Mouse (Mus musculus) forebrain, embryonic 11.5 days (tissue): ENCODE measurements around the gene Mat2b. TPM values are rescaled to one million over a fixed set of nuclear protein-coding genes. Genes with fewer than 3 reads are reported as not detected.

Experiments used
- ATAC-seq: fragments of 200-750 bp; cut with Nextera tagmentation; replicated peaks from 2 replicates; pipeline ENCODE4 v1.8.0; 2017; ENCODE audit warnings: moderate TSS enrichment; ENCODE audit not compliant: low FRiP score
- DNase-seq: peaks from one replicate; pipeline ENCODE4 v3.0.0-alpha.2; 2017; ENCODE audit warnings: low spot score
- H3K27ac ChIP-seq: fragments of 300-500 bp; sonication (generic); 2 replicates; pipeline ENCODE4 v1.5.1; 2014; ENCODE audit warnings: low read depth, low read length
- H3K27me3 ChIP-seq: fragments of 300-500 bp; sonication (generic); 2 replicates; pipeline ENCODE4 v1.6.1; 2014; ENCODE audit warnings: mild to moderate bottlenecking, low read length, mixed read lengths; ENCODE audit not compliant: control insufficient read depth, insufficient read depth
- H3K36me3 ChIP-seq: fragments of 300-500 bp; sonication (generic); 2 replicates; pipeline ENCODE4 v1.6.1; 2014; ENCODE audit warnings: mild to moderate bottlenecking, low read length, moderate library complexity, mixed read lengths; ENCODE audit not compliant: control insufficient read depth, insufficient read depth
- H3K4me1 ChIP-seq: fragments of 300-500 bp; sonication (generic); replicated peaks from 2 replicates; pipeline ENCODE4 v1.6.1; 2014; ENCODE audit warnings: low read length, mixed read lengths; ENCODE audit not compliant: control insufficient read depth, insufficient read depth
- H3K4me2 ChIP-seq: fragments of 300-500 bp; sonication (generic); 2 replicates; pipeline ENCODE4 v1.6.1; 2014; ENCODE audit warnings: low read depth, mild to moderate bottlenecking, low read length, moderate library complexity, mixed read lengths; ENCODE audit not compliant: severe bottlenecking
- H3K4me3 ChIP-seq: fragments of 300-500 bp; sonication (generic); 2 replicates; pipeline ENCODE4 v1.5.1; 2014; ENCODE audit warnings: low read depth, low read length
- H3K9ac ChIP-seq: fragments of 300-500 bp; sonication (generic); 2 replicates; pipeline ENCODE4 v1.6.1; 2014; ENCODE audit warnings: low read length
- H3K9me3 ChIP-seq: fragments of 300-500 bp; sonication (generic); 2 replicates; pipeline ENCODE4 v1.6.1; 2016; ENCODE audit warnings: low read length, mixed read lengths; ENCODE audit not compliant: control insufficient read depth
- WGBS: fragments of 180-500 bp; shearing (Covaris S2); extraction: QIAGEN DNeasy Blood & Tissue Kit; methylation state at CpG from one replicate; pipeline ENCODE4 v1.1.7; 2014; 5-methylcytosine and 5-hydroxymethylcytosine counted together
- polyA plus RNA-seq: library from polyadenylated mRNA; unstranded; fragments of >200 nt; fragmentation: Nextera tagmentation; extraction: Ambion mirVana; gene quantifications from 2 replicates; pipeline ENCODE4 v1.2.1, GENCODE M21; 2014

The Mat2b gene
- polyA plus RNA-seq, 1 experiment from 2014 or later: 91.6 TPM

DNA sequence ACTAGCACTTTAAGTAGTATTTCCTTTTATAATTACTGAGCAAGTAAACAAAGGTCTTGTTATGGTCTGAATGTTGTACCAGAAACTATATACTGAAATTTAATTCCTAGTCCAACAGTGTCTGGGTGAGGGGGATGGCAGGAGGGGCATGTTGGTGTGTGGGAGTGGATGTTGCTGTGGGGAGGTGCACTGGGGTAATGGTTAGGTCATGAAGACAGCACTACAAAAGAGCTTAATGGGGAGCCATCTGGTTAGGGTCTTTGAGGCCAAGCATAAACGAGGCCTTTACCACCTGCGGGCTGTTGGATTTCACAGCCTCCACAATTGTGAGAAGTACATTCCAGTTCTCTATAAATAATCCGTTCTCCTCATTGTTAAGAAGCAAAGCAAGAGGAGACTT lies 11.7 kb downstream of the Mat2b start:
- Histone ChIP-seq H3K27me3 (no peaks in the 10 kb centered on the region), H3K36me3 (peaks cover 9% of the 10 kb centered on the region; the same call in 1 of the 2 replicates), H3K27ac (no peak overlapping the region), H3K4me3 (no peak overlapping the region), H3K4me1 (no peaks in the 10 kb centered on the region), H3K9me3 (no peaks in the 10 kb centered on the region), H3K9ac (no peak overlapping the region), H3K4me2 (no peak overlapping the region)
- DNase-seq: no peak
- no peak for ATAC-seq
- 63% methylated on average over 3 of the region's 3 CpGs for WGBS

DNA sequence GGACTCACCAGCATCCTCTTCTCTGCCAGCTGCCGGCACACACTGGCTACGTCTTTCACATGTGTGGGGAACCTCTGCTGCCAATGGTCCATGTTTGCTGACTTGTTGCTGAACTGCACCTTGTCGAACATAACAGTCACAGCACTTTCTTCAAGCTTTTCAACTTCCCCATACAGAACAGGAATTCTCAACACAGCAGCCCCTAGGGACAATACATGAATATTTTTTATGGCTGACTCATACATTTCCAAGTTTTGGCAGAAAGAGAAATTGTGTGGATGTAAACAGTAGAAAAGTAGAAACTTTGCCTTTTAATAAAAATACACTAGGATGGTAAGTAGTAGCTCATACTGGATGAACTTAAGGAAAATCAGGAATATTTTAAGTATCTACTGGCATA lies 12.5 kb downstream of the Mat2b start:
- Histone ChIP-seq H3K27ac (no peak overlapping the region), H3K4me1 (no peaks in the 10 kb centered on the region), H3K9ac (no peak overlapping the region), H3K4me3 (no peak overlapping the region), H3K27me3 (no peaks in the 10 kb centered on the region), H3K9me3 (no peaks in the 10 kb centered on the region), H3K36me3 (peaks cover 12% of the 10 kb centered on the region; the same call in 1 of the 2 replicates), H3K4me2 (no peak overlapping the region)
- DNase-seq: no peak
- ATAC-seq: no peak
- WGBS: 94% methylated on average over 3 of the region's 3 CpGs

DNA sequence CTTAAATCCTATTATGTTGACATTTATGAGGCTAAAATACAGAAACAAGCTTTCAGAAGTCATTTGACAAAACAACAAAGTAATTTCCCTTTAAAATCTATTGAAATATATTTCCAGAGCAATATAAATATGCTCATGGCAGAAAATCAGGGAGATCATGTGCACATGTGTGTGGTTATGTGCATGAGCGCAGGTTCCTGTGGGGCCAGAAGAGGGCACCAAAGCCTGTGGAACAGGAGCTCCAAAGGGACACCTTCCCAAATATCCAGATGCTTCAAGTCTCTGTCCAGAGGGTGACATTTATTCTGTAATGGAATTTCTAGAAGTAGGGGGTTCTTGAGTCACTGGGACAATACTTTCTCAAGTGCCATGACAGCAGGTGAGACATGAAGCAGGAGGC lies 17.8 kb downstream of the Mat2b start:
- no peak overlapping the region for H3K27ac ChIP-seq
- H3K27me3 ChIP-seq: no peaks in the 10 kb centered on the region
- H3K9me3 ChIP-seq: no peaks in the 10 kb centered on the region
- no peak overlapping the region for H3K9ac ChIP-seq
- 91% methylated on average over 1 of the region's 1 CpGs for WGBS
- no peak overlapping the region for H3K4me2 ChIP-seq
- no peak overlapping the region for H3K4me3 ChIP-seq
- H3K36me3 ChIP-seq: peaks cover 15% of the 10 kb centered on the region; the same call in 1 of the 2 replicates
- ATAC-seq: no peak
- no peak for DNase-seq
- H3K4me1 ChIP-seq: no peaks in the 10 kb centered on the region

DNA sequence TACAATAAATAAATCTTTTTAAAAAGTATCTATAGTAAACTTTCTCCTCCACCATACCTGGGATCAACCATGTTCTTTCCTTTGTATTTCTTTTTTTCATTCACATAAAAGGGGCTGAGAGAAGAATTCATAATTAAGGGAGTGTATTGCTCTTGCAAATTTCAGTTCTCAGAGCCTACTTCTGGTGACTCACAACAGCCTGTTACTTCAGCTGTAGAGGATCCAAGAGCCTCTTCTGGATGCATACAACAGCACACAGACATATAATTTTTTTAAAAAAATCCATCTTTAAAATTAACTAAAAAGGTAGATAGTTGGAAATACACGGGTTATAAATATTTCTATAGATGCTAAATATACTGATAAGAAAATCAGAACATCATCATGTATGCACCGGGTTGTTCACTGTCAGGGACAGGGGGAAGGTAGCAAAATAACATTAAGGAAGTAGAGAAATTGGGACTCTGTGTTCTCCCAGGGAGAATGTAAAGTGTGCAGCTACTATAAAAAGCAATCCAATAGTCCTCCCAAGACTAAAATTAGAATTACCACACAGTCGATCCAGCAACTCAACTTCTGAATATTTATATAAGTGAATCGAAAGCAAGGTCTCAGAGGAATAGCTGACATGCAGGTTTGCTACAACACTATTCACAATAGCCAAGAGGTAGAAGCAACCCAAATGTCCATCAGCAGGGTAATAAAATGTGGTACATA lies 19.8 kb downstream of the Mat2b start:
- H3K36me3 ChIP-seq: peaks cover 15% of the 10 kb centered on the region; the same call in 1 of the 2 replicates
- no peaks in the 10 kb centered on the region for H3K9me3 ChIP-seq
- no peak overlapping the region for H3K27ac ChIP-seq
- 85% methylated on average over 4 of the region's 4 CpGs for WGBS
- no peak overlapping the region for H3K4me3 ChIP-seq
- H3K4me1 ChIP-seq: no peaks in the 10 kb centered on the region
- H3K9ac ChIP-seq: no peak overlapping the region
- DNase-seq (no peak), ATAC-seq (no peak)
- no peaks in the 10 kb centered on the region for H3K27me3 ChIP-seq
- no peak overlapping the region for H3K4me2 ChIP-seq

DNA sequence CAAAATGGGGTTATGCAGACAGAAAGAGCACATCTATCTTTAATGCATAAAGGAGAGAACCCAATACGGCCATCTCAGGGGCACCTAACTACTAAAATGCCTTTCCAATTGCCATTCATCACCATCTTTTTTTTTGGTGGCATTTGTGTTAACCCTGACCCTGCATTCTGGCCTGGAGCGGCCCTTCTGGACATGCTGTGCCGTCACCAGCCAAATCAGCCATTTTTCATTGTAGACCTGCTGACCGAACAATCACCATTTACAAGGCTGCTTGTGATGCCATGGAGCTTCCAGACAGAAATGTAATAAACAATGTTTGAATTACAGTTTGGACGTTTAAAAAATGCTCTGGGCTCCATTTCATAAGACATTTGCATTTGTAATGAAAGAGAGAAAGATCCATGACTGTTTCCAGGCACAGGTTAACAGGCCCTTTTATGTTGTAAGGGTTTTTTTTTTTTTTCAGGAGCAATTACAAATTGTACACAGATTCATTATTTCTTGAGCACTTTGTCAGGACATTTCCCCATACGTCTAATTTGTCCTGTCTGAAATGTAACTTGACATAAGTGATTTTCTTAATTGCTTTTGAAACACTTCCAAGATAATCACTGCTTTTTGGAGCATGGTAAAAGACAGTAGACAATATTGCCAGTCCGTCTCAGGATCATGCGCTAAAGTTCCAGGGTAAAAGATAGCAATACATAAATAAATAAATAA lies 45.1 kb downstream of the Mat2b start:
- no peaks in the 10 kb centered on the region for H3K4me1 ChIP-seq
- no peak overlapping the region for H3K4me2 ChIP-seq
- ATAC-seq (no peak), DNase-seq (no peak)
- no peaks in the 10 kb centered on the region for H3K27me3 ChIP-seq
- H3K27ac ChIP-seq: no peak overlapping the region
- no peak overlapping the region for H3K4me3 ChIP-seq
- WGBS: 90% methylated on average over 8 of the region's 8 CpGs
- no peaks in the 10 kb centered on the region for H3K9me3 ChIP-seq
- no peak overlapping the region for H3K9ac ChIP-seq
- H3K36me3 ChIP-seq: no peaks in the 10 kb centered on the region

DNA sequence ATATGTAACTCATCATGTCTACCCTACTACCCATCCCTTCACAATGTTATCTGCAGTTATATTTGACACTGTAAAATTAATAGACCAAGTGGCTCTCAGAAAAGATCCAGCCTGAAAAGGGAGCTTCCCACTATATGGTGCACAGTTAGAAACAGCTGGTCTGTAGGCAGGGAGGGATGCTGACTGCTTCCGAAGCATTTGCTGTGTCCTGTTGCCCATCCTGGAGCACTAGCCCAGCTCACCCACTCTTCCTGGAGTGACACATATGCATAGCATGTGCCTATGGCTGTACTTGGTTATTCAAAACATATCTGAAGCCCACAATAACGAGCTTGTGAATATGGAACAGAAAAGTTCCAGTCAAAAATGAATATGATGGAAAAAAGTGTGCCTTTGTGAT lies 47.8 kb downstream of the Mat2b start:
- Histone ChIP-seq H3K9ac (no peak overlapping the region), H3K27ac (no peak overlapping the region), H3K36me3 (no peaks in the 10 kb centered on the region), H3K27me3 (no peaks in the 10 kb centered on the region), H3K4me2 (no peak overlapping the region), H3K9me3 (no peaks in the 10 kb centered on the region), H3K4me1 (no peaks in the 10 kb centered on the region), H3K4me3 (no peak overlapping the region)
- no peak for ATAC-seq
- 78% methylated on average over 2 of the region's 2 CpGs for WGBS
- DNase-seq: no peak

Other genes with a start within 250 kb of the Mat2b start
- 69.5 and 75.9 TPM in 2 replicates for gene Hmmr, start 38.2 kb upstream of the Mat2b start, polyA plus RNA-seq
- 192 and 217 TPM in 2 replicates for gene Nudcd2, start 38.5 kb upstream of the Mat2b start, polyA plus RNA-seq
- gene Ccng1, start 60.1 kb upstream of the Mat2b start, polyA plus RNA-seq: 39.5 and 42.6 TPM in 2 replicates